Mouse (Mus musculus) stomach, postnatal 0 days (tissue): ENCODE measurements around the gene 3110040M04Rik. TPM values are rescaled to one million over a fixed set of nuclear protein-coding genes. Genes with fewer than 3 reads are reported as not detected.

Source experiments
- ATAC-seq: fragments of 200-750 bp; cut with Nextera tagmentation; 2 replicates; pipeline ENCODE4 v1.8.0; 2017; ENCODE audit not compliant: low FRiP score, low TSS enrichment
- DNase-seq: peaks from one replicate; pipeline ENCODE4 v3.0.0-alpha.2; 2016; ENCODE audit warnings: low spot score
- H3K27ac ChIP-seq: fragments of 300-500 bp; sonication (generic); replicated peaks from 2 replicates; pipeline ENCODE4 v1.5.1; 2014; ENCODE audit warnings: mild to moderate bottlenecking, control low read depth
- H3K27me3 ChIP-seq: fragments of 300-500 bp; sonication (generic); 2 replicates; pipeline ENCODE4 v1.6.1; 2014; ENCODE audit warnings: low read length; ENCODE audit not compliant: control insufficient read depth, insufficient read depth
- H3K36me3 ChIP-seq: fragments of 300-500 bp; sonication (generic); 2 replicates; pipeline ENCODE4 v1.6.1; 2014; ENCODE audit warnings: low read length, mixed read lengths; ENCODE audit not compliant: control insufficient read depth, insufficient read depth
- H3K4me1 ChIP-seq: fragments of 300-500 bp; sonication (generic); replicated peaks from 2 replicates; pipeline ENCODE4 v1.6.1; 2014; ENCODE audit warnings: antibody characterized with exemption; ENCODE audit not compliant: control insufficient read depth, insufficient read depth
- H3K4me2 ChIP-seq: fragments of 300-500 bp; sonication (generic); replicated peaks from 2 replicates; pipeline ENCODE4 v1.6.1; 2014; ENCODE audit warnings: low read depth, mild to moderate bottlenecking, control low read depth, moderate library complexity
- H3K4me3 ChIP-seq: fragments of 300-500 bp; sonication (generic); 2 replicates; pipeline ENCODE4 v1.5.1; 2014; ENCODE audit warnings: low read depth, low read length, control low read depth
- H3K9ac ChIP-seq: fragments of 300-500 bp; sonication (generic); 2 replicates; pipeline ENCODE4 v1.6.1; 2014; ENCODE audit warnings: mild to moderate bottlenecking, low read length, control low read depth, mixed read lengths
- H3K9me3 ChIP-seq: fragments of 300-500 bp; sonication (generic); 2 replicates; pipeline ENCODE4 v1.6.1; 2016; ENCODE audit warnings: low read length; ENCODE audit not compliant: control insufficient read depth
- CTCF ChIP-seq: IDR thresholded peaks from 2 replicates; pipeline ENCODE4 v1.5.1; 2016; ENCODE audit warnings: antibody characterized with exemption, low read depth, mild to moderate bottlenecking, moderate library complexity
- EP300 ChIP-seq: optimal IDR thresholded peaks from 2 replicates; pipeline ENCODE3; 2016; ENCODE audit warnings: antibody characterized with exemption
- WGBS: fragments of 180-500 bp; shearing (Covaris S2); extraction: QIAGEN DNeasy Blood & Tissue Kit; methylation state at CpG from one replicate; pipeline ENCODE4 v1.1.7; 2014; 5-methylcytosine and 5-hydroxymethylcytosine counted together
- polyA plus RNA-seq: library from polyadenylated mRNA; unstranded; fragments of >200 nt; fragmentation: Nextera tagmentation; extraction: Ambion mirVana; gene quantifications from 2 replicates; pipeline ENCODE4 v1.2.1, GENCODE M21; 2015

3110040M04Rik gene
- polyA plus RNA-seq, 1 experiment from 2014 or later = not detected

GRCm38 (mm10) chr1:151219045-151219444, 15.1 kb downstream of the 3110040M04Rik start:
- Histone ChIP-seq H3K36me3 (no peaks in the 10 kb centered on the region), H3K27me3 (no peaks in the 10 kb centered on the region), H3K27ac (no peak overlapping the region), H3K4me3 (no peak overlapping the region), H3K4me2 (no peak overlapping the region), H3K4me1 (no peaks in the 10 kb centered on the region), H3K9me3 (no peaks in the 10 kb centered on the region), H3K9ac (no peak overlapping the region)
- TF ChIP-seq EP300 (no peak), CTCF (no peak)
- WGBS = 84% methylated on average over 5 of the region's 5 CpGs
- DNase-seq (no peak), ATAC-seq (no peak)

GRCm38 (mm10) chr1:151220098-151220497, 16.2 kb downstream of the 3110040M04Rik start:
- Histone ChIP-seq H3K9ac (no peak overlapping the region), H3K27ac (no peak overlapping the region), H3K9me3 (no peaks in the 10 kb centered on the region), H3K27me3 (no peaks in the 10 kb centered on the region), H3K4me2 (no peak overlapping the region), H3K4me1 (no peaks in the 10 kb centered on the region), H3K36me3 (no peaks in the 10 kb centered on the region), H3K4me3 (no peak overlapping the region)
- 74% methylated on average over 7 of the region's 7 CpGs for WGBS
- TF ChIP-seq EP300 (no peak), CTCF (no peak)
- no peak for DNase-seq
- ATAC-seq = no peak

- Histone ChIP-seq H3K9me3 (no peaks in the 10 kb centered on the region), H3K4me1 (no peaks in the 10 kb centered on the region), H3K4me2 (no peak overlapping the region), H3K4me3 (no peak overlapping the region), H3K27me3 (no peaks in the 10 kb centered on the region), H3K9ac (no peak overlapping the region), H3K36me3 (no peaks in the 10 kb centered on the region), H3K27ac (no peak overlapping the region)
- WGBS = 86% methylated on average over 10 of the region's 10 CpGs
- ATAC-seq = no peak
- no peak for DNase-seq
- TF ChIP-seq EP300 = no peak
- TF ChIP-seq CTCF = no peak
Measured at GRCm38 (mm10) chr1:151222561-151223267, 18.8 kb downstream of the 3110040M04Rik start.

GRCm38 (mm10) chr1:151223377-151223776, 19.5 kb downstream of the 3110040M04Rik start:
- H3K36me3 ChIP-seq = no peaks in the 10 kb centered on the region
- H3K4me1 ChIP-seq = no peaks in the 10 kb centered on the region
- no peak overlapping the region for H3K9ac ChIP-seq
- no peak overlapping the region for H3K4me3 ChIP-seq
- WGBS = 60% methylated on average over 1 of the region's 1 CpGs
- H3K9me3 ChIP-seq = no peaks in the 10 kb centered on the region
- no peak overlapping the region for H3K27ac ChIP-seq
- no peak for TF ChIP-seq EP300
- H3K27me3 ChIP-seq = no peaks in the 10 kb centered on the region
- no peak for DNase-seq
- H3K4me2 ChIP-seq = no peak overlapping the region
- ATAC-seq = no peak

GRCm38 (mm10) chr1:151224536-151224935, 20.6 kb downstream of the 3110040M04Rik start:
- H3K27ac ChIP-seq = no peak overlapping the region
- no peak overlapping the region for H3K4me2 ChIP-seq
- ATAC-seq (no peak), DNase-seq (no peak)
- H3K9ac ChIP-seq = no peak overlapping the region
- WGBS = 92% methylated on average over 1 of the region's 1 CpGs
- no peaks in the 10 kb centered on the region for H3K9me3 ChIP-seq
- no peaks in the 10 kb centered on the region for H3K4me1 ChIP-seq
- no peak overlapping the region for H3K4me3 ChIP-seq
- H3K36me3 ChIP-seq = no peaks in the 10 kb centered on the region
- TF ChIP-seq CTCF (no peak), EP300 (no peak)
- no peaks in the 10 kb centered on the region for H3K27me3 ChIP-seq

GRCm38 (mm10) chr1:151227506-151227905, 23.6 kb downstream of the 3110040M04Rik start:
- Histone ChIP-seq H3K4me3 (no peak overlapping the region), H3K4me1 (no peaks in the 10 kb centered on the region), H3K36me3 (no peaks in the 10 kb centered on the region), H3K27ac (no peak overlapping the region), H3K9me3 (no peaks in the 10 kb centered on the region), H3K9ac (no peak overlapping the region), H3K27me3 (no peaks in the 10 kb centered on the region), H3K4me2 (no peak overlapping the region)
- ATAC-seq (no peak), DNase-seq (no peak)
- WGBS = 67% methylated on average over 8 of the region's 8 CpGs
- no peak for TF ChIP-seq CTCF
- TF ChIP-seq EP300 = no peak
